Mouse (Mus musculus) ES-Bruce4 (cell line): ENCODE results near the gene Znhit3.

Source experiments
- CTCF ChIP-seq: IDR thresholded peaks from one replicate; pipeline ENCODE4 v1.8.1; 2011; ENCODE audit warnings: low read depth, low read length
- EP300 ChIP-seq: IDR thresholded peaks from 2 replicates; pipeline ENCODE4 v1.6.1; 2011; ENCODE audit warnings: low read depth, low read length; ENCODE audit not compliant: insufficient read depth
- POLR2A ChIP-seq: IDR thresholded peaks from one replicate; pipeline ENCODE4 v1.8.1; 2011; ENCODE audit warnings: low read length; ENCODE audit not compliant: insufficient read depth

DNA sequence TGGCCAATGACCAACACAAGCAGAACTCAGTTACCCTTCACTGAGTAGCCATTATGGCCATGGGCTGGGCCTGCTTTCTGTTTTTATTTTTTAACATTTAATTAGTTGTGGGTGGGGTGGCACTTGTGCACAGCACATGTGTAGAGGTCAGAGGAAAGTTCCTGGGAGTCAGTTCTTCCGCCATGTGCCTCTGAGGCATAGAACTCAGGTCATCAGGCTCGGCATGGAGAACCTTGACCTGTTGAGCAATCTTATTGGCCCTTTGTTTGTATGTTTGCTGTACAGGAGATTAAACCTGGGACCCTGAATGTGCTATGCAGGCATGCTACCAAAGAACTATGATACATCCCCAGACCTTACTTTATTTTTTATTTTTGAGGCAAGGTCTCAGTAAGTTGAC, 26.7 kb downstream of the Znhit3 start:
- TF ChIP-seq POLR2A (no peak), CTCF (no peak), EP300 (no peak)
